Mouse (Mus musculus): ENCODE measurements around the gene Slc2a13.

The Slc2a13 gene

DNA sequence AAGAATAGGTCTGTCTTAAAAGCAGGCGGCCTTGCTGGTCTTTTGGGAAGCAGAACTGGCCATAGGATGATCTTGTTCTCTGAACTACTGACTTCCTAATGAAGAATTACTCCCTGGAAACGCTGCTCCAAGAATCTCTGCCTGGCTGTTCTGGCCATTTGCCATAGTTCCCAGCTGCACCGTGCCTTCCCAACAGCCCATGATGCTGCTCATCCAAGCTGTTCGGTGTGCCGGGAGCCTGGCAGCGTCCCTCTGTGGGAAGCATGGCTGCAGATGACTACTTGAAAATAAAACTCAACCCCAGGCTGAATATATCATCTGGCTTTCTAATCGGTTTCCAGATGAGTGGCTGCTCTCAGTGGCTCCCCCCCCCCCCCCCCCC is 199.9 kb downstream of the Slc2a13 start:
- no peak for DNase-seq (ENCODE audit: low read depth)

DNA sequence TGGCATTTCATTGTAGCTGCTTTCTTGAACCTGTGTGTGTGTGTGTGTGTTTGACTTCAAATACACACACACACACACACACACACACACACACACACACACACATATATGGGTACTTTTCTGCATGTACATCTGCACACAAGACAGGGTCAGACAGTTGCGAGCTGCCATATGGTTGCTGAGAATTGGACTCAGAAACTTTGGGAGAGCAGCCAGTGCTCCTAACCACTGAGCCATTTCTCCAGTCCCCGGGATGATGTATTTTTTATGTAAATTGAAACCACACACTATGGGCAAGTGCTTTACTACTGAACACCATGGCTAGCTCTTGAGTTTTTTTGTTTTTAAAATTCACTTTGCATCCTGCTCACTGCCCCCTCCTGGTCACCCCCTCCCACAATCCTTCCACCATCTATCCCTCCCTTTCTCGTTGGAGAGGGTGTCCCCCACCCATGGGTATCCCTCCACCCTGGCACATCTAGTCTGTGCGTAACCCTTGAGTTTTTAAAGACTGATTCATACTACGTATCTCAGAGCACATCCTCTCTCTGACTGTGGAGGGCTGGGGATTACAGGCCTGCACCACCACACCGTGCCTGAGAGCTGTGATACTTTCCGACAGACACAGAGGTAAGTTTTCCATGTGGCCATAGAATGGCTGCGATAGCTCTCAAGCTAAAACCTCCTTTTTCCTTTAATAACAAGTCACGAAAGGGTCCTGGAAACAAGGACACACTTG is 200.4 kb downstream of the Slc2a13 start:
- DNase-seq (ENCODE audit: low read depth) = no peak

DNA sequence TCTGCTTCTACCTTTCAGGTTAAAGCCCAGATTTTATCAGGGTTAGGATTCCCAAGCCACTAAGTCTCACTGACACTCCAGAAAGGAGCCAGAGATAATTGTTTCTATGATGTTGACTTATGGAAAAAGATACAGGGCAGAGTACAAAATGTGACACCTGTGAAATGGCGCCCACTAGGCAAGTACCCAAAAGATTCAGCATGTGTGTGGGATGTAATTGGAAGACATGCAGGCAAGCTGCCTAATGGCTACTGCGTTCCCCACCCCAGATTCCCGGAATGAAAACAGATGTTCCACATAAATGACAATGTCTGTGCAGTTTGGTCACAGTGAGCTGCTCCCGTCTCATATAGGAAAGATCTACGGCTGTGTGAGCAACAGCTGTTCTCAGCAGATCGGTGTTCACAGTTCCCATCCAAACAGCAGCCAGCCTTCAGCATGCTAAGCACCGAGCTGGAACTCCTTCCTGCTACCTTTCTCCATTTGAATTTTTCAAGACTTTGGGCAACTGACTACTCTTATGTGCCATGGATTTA is 201.1 kb downstream of the Slc2a13 start:
- DNase-seq (ENCODE audit: low read depth) = no peak

DNA sequence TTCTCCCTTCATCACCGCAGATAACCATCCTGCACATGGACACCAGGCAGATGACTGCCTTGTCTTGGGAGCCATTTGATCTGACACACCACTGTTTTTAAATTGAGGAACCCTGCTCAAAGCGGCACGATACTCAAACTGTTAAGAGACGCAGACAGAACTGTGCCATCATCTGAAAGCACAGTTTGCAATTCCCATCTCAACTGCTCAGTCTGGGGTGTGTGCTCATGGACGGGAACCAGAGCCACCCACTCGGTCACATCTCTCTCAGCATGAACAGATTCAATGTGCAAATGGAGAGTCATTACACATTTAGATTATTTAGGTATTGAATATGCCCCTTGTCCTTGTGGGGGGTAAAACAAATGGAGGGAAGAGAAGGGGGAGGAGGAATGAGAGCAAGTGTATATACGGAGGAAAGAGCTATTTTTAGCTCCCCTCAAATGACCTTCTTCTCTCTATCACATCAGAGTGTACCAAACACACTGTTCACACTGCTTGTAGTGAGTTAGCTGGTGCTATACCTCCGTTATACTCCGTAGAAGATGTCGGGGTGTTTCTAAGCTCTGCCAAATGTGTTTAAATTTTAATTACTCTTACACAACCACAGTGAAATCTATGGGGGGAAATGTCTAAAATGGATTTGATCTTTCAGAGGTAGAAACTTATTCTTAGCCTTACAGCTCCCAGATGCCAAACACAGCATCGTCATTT is 203.2 kb downstream of the Slc2a13 start:
- DNase-seq (ENCODE audit: low read depth) = no peak

DNA sequence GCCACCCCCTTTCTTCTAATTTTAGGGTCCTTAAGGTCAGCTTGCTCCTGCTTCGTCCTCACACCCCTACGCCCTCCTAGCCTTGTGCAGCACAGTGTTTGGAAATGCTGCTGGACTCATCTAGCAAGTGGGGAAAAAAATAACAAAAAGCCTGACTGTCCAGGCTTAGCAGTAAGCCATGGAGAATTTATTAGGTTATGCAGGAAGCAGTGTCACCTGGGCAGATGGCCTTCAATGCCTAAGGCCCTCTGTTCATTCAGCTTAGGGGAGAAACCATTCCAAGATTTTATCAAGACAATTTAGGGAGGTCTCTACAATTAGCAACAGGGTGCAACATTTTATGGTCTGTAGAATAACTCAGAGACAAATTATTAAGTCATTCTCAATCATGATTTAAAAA is 212.6 kb downstream of the Slc2a13 start:
- DNase-seq (ENCODE audit: low read depth) = no peak

GRCm38 (mm10) chr15:91351006-91351405 is 222.1 kb downstream of the Slc2a13 start:
- no peak for DNase-seq (ENCODE audit: low read depth)

GRCm38 (mm10) chr15:91338350-91338749 is 234.7 kb downstream of the Slc2a13 start:
- no peak for DNase-seq (ENCODE audit: low read depth)

DNA sequence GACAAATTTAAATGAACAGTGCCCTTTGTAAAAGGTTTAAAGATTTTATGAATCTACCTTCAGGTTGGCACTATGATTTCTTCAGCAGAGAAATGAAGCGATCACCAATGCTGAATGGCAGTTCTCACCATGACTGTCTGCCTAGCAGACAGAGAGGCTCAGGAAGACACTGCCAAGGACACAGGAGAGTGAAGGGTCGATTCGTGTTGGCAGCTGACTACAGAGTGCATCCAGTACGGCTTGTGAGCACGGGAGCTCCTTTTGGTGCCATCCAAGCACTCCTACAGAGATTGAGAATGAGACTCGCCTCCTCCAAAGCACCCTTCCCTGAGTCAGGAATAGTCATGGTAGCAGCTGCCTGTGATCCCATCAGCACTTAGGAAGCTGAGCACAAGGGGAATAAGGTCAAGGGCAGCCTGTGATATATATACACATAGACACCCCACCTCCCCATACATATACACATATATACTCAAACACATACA is 238.6 kb downstream of the Slc2a13 start:
- DNase-seq (ENCODE audit: low read depth) = no peak

GRCm38 (mm10) chr15:91327748-91328147 is 245.3 kb downstream of the Slc2a13 start:
- no peak for DNase-seq (ENCODE audit: low read depth)

DNA sequence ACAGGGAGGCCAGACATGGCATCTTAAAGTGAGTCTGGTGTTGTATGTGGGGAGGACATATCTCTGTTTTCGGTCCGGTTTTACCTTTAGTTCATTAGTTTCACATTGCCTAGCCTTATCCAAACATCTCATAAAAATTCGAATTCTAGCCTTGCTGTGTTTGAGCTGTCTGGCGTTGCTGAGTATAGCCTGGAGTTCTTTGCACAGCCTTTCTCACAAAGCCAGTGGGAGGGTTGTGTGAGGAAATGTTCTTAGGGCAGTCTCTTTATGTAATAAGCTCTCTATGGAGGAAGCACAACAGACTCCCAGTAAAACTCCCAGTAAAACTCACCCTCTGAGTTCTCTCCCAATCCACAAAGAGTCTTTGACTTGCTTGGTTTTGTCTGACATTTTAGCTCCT is 246.0 kb downstream of the Slc2a13 start:
- no peak for DNase-seq (ENCODE audit: low read depth)

DNA sequence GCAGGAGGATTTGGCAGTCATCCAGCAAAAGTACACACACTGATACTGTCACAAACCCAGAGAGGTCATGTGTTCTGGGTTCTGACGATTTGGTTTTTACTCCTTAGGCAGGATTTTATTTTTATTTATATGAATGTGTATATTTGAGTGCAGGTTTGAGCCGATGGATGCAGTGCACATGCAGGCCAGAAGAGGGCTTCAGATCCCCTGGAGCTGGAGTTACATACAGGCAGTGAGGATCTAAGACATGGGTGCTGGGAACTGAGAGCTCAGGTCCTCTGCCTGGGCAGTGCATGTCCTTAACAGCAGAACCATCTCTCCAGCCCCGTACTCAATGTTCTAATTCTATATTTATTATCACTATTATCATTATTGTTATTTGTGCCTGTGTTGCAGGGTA is 253.7 kb downstream of the Slc2a13 start:
- DNase-seq (ENCODE audit: low read depth) = no peak

GRCm38 (mm10) chr15:91316964-91317363 is 256.1 kb downstream of the Slc2a13 start:
- DNase-seq (ENCODE audit: low read depth) = no peak

- DNase-seq (ENCODE audit: low read depth) = no peak
Measured at GRCm38 (mm10) chr15:91314402-91315318, 258.4 kb downstream of the Slc2a13 start.

DNA sequence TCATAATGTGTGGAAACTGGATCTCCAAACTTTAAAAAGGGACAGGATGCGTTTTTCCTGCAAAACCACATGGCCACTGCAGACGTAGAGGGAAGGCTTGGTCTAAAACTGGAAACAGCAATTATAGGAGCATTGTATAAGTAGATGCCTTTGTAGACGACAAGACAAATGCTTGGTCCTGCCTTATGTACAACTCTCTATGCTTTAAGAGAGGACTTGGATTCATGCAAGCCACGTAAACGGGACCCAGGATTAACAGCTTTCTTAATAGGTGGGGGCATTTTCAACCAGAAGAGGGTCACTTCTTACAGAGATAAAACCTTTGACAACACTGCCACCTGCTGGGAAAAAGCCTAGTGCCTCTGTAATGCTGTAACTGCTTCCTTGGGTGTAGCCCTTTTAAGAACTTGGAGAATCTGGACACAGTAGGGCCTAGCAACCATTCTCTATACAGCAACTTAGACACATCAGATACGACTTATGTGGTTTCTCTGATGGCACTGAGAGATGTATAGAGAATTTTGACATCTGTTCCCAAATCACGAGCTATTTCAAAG is 268.7 kb downstream of the Slc2a13 start:
- DNase-seq (ENCODE audit: low read depth) = peak; percentile 2

- peak; percentile 43 for DNase-seq (ENCODE audit: low read depth)
Measured at GRCm38 (mm10) chr15:91301366-91301765, 271.7 kb downstream of the Slc2a13 start.

- DNase-seq (ENCODE audit: low read depth) = no peak
Measured at GRCm38 (mm10) chr15:91299319-91299835, 273.7 kb downstream of the Slc2a13 start.

DNA sequence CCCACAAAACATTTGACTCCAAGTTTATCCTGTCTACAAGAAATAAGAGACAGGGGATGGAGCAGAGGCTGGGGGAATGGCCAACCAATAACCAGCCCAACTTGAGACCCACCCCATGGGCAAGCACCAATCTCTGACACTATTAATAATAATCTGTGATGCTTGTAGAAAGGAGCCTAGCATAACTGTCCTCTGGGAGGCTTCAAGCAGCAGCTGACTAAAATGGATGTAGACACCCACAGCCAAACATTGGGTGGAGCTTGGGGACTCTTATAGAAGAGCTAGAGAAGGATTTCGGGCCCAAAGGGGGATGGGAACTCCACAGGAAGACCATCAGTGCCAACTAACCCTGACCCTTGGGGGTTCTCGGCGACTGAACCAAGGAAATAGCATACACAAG is 289.6 kb downstream of the Slc2a13 start:
- no peak for DNase-seq (ENCODE audit: low read depth)

GRCm38 (mm10) chr15:91282822-91283221 is 290.2 kb downstream of the Slc2a13 start:
- DNase-seq (ENCODE audit: low read depth) = no peak

DNA sequence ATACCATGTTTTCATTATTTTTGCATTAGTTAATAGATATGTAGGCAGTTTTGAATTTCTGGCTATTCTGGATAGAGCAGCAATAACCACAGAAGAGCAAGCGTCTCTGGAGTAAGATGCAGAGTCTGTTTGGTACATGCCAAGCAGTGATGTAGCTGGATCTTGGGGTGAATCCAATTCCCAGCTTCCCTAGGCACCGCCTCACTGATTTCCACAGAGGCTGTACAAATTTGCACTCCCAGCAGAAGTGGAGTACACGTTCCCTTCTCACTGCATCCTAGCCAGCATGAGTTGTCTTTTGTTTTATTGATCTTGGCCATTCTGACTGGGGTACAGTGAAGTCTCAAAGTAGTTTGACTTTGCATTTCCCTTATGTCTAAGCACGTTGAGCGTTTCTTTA is 291.5 kb downstream of the Slc2a13 start:
- no peak for DNase-seq (ENCODE audit: low read depth)

GRCm38 (mm10) chr15:91279571-91279970 is 293.5 kb downstream of the Slc2a13 start:
- DNase-seq (ENCODE audit: low read depth) = no peak

- DNase-seq (ENCODE audit: low read depth) = no peak
Measured at GRCm38 (mm10) chr15:91275961-91276360, 297.1 kb downstream of the Slc2a13 start.

DNA sequence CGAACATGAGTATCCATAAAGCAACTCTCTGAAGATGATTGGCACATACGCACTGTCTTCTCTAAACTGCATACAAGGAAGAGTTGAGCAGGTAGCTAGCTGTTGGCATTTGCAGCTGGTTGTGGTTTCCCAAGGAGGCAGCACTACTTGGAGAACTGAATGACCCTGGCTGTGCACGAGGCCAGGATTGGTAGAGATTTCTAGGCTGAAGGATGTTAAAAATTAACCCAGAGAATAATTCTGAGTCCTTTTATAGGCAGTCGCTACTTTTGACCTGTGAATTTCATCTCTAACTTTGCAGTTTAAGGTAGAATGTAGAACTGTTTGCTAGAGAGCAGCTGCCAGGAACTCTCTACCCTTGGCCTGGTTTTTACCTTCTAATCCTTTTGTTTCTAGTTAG is 304.5 kb downstream of the Slc2a13 start:
- DNase-seq (ENCODE audit: low read depth) = no peak
